Mouse (Mus musculus) forebrain, postnatal 0 days (tissue): ENCODE data around the gene Lrrc66. TPM values are rescaled to one million over a fixed set of nuclear protein-coding genes. Genes with fewer than 3 reads are reported as not detected.

Experiments used
- ATAC-seq: fragments of 200-750 bp; cut with Nextera tagmentation; 2 replicates; pipeline ENCODE4 v1.8.0; 2017; ENCODE audit warnings: mild to moderate bottlenecking, moderate library complexity
- DNase-seq: peaks from one replicate; pipeline ENCODE4 v3.0.0-alpha.2; 2015
- H3K27ac ChIP-seq: fragments of 300-500 bp; sonication (generic); 2 replicates; pipeline ENCODE4 v1.5.1; 2014; ENCODE audit warnings: low read depth, mild to moderate bottlenecking, antibody characterized with exemption, low read length, moderate library complexity, mixed read lengths
- H3K27me3 ChIP-seq: fragments of 300-500 bp; sonication (generic); 2 replicates; pipeline ENCODE4 v1.6.1; 2014; ENCODE audit warnings: mild to moderate bottlenecking, low read length, mixed read lengths; ENCODE audit not compliant: insufficient read depth
- H3K36me3 ChIP-seq: fragments of 300-500 bp; sonication (generic); 2 replicates; pipeline ENCODE4 v1.6.1; 2014; ENCODE audit warnings: mild to moderate bottlenecking, moderate library complexity; ENCODE audit not compliant: insufficient read depth
- H3K4me1 ChIP-seq: fragments of 300-500 bp; sonication (generic); 2 replicates; pipeline ENCODE4 v1.6.1; 2014; ENCODE audit warnings: antibody characterized with exemption; ENCODE audit not compliant: insufficient read depth
- H3K4me2 ChIP-seq: fragments of 300-500 bp; sonication (generic); 2 replicates; pipeline ENCODE4 v1.6.1; 2014; ENCODE audit warnings: low read depth, mild to moderate bottlenecking, moderate library complexity
- H3K4me3 ChIP-seq: fragments of 300-500 bp; sonication (generic); 2 replicates; pipeline ENCODE4 v1.5.1; 2014; ENCODE audit warnings: low read depth, low read length, mixed read lengths
- H3K9ac ChIP-seq: fragments of 300-500 bp; sonication (generic); 2 replicates; pipeline ENCODE4 v1.6.1; 2014; ENCODE audit warnings: mild to moderate bottlenecking
- H3K9me3 ChIP-seq: fragments of 300-500 bp; sonication (generic); 2 replicates; pipeline ENCODE4 v1.6.1; 2016; ENCODE audit warnings: low read length
- CTCF ChIP-seq: sonication (generic); IDR thresholded peaks from 2 replicates; pipeline ENCODE4 v1.5.1; 2016; ENCODE audit warnings: antibody characterized with exemption, control low read depth, low read depth
- WGBS: fragments of 180-500 bp; shearing (Covaris S2); extraction: QIAGEN DNeasy Blood & Tissue Kit; methylation state at CpG from one replicate; pipeline ENCODE4 v1.1.7; 2014; 5-methylcytosine and 5-hydroxymethylcytosine counted together
- polyA plus RNA-seq: library from polyadenylated mRNA; unstranded; fragments of >200 nt; fragmentation: Nextera tagmentation; extraction: Ambion mirVana; gene quantifications from 2 replicates; pipeline ENCODE4 v1.2.1, GENCODE M21; 2015
- total RNA-seq: library from RNA; depleted of rRNA; stranded (reverse); fragments of >200 nt; gene quantifications from 2 replicates; pipeline ENCODE4 v1.2.3, GENCODE M21; 2014

The Lrrc66 gene
- total and polyA plus RNA-seq, 2 experiments from 2014 or later, result 0.14 TPM; not detected in 1

DNA sequence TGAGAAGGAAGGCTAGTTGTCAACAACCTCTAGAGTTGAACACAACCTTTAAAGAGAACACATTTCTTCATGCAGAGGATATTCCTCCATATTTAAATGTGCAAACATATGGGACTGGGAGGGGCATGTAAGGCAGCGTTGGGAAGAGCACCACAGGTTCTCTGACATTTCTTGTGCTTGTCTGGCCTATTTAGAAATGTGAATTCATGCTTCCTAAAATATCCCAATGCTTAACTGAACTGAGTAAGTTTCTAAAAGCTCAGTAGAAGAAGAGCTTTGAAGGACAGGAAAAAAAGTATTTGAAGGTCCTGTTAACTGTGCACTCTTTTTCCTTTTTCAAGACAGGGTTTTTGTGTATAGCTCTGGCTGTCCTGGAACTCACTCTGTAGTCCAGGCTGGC lies 13.4 kb downstream of the Lrrc66 start:
- Histone ChIP-seq H3K4me2 (no peak overlapping the region), H3K4me3 (no peak overlapping the region), H3K4me1 (no peaks in the 10 kb centered on the region), H3K27me3 (no peaks in the 10 kb centered on the region), H3K27ac (no peak overlapping the region), H3K9ac (no peak overlapping the region), H3K36me3 (no peaks in the 10 kb centered on the region), H3K9me3 (no peaks in the 10 kb centered on the region)
- 51% methylated on average over 1 of the region's 1 CpGs for WGBS
- no peak for TF ChIP-seq CTCF
- DNase-seq, result no peak
- ATAC-seq, result no peak

DNA sequence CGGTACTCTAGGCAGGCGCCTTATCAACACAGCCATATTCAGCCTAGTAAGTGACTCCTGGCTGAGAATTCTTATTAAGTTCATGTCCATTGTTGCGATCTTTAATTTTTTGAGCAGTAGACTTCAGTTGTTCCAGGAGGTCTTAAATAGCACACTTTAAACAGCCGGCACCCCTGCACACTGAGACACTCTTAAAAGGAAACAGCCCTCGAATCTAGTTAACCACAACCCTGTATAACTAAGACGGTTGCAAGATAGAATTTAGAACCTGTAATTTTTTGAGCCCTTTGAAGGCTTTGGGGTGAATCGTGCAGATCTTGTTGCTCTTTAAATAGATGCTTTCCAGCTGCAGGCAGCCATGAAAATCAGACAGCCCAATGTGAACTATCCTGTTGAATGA lies 17.1 kb downstream of the Lrrc66 start:
- no peaks in the 10 kb centered on the region for H3K4me1 ChIP-seq
- no peak overlapping the region for H3K27ac ChIP-seq
- 73% methylated on average over 7 of the region's 7 CpGs for WGBS
- no peak for TF ChIP-seq CTCF
- H3K9me3 ChIP-seq, result no peaks in the 10 kb centered on the region
- DNase-seq (no peak), ATAC-seq (no peak)
- no peaks in the 10 kb centered on the region for H3K36me3 ChIP-seq
- H3K4me3 ChIP-seq, result no peak overlapping the region
- H3K27me3 ChIP-seq, result no peaks in the 10 kb centered on the region
- no peak overlapping the region for H3K9ac ChIP-seq
- no peak overlapping the region for H3K4me2 ChIP-seq

DNA sequence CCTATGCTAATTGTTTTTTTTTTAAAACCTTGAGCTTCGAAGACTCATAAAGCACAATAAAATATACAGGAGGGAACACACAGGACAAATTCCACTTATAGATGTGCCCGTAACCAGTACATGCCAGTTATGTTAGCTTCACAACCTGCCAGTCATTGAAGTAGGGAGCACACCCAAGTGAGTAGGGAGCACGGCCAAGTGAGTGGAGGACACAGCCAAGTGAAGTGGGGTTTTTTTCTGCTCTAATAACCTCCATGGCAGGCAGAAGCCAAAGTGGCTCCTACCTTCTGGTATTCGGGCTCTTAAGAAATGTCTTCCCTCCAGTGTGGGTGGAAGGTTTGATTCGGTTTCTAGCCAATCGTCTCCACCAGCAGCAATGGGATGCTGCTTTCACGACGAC lies 19.0 kb downstream of the Lrrc66 start:
- 91% methylated on average over 8 of the region's 8 CpGs for WGBS
- Histone ChIP-seq H3K36me3 (no peaks in the 10 kb centered on the region), H3K4me2 (no peak overlapping the region), H3K9ac (no peak overlapping the region), H3K27me3 (no peaks in the 10 kb centered on the region), H3K27ac (no peak overlapping the region), H3K4me1 (no peaks in the 10 kb centered on the region), H3K9me3 (no peaks in the 10 kb centered on the region), H3K4me3 (no peak overlapping the region)
- DNase-seq (no peak), ATAC-seq (no peak)
- no peak for TF ChIP-seq CTCF

DNA sequence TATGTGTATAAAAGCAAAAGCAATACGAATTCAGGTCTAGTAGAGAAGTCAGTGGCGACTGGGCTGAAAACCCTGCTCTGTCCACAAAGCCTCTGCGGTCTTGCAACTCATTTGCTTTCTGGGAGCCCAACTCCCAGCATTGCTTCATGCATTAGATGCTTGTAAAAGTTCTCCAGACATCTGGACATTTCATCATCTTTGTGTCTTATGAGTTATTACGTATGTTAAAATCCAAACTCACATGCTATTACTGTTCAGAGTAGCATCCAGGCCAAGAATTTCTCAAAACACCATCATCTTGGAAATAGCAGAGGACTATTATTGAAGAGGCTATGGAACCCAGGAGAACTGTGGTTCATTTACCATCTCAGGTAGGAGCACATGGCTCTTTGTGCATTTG lies 21.3 kb downstream of the Lrrc66 start:
- H3K4me1 ChIP-seq, result no peaks in the 10 kb centered on the region
- no peaks in the 10 kb centered on the region for H3K9me3 ChIP-seq
- WGBS, result 96% methylated on average over 4 of the region's 4 CpGs
- TF ChIP-seq CTCF, result no peak
- no peaks in the 10 kb centered on the region for H3K36me3 ChIP-seq
- ATAC-seq (no peak), DNase-seq (no peak)
- H3K9ac ChIP-seq, result no peak overlapping the region
- H3K4me2 ChIP-seq, result no peak overlapping the region
- no peaks in the 10 kb centered on the region for H3K27me3 ChIP-seq
- H3K4me3 ChIP-seq, result no peak overlapping the region
- H3K27ac ChIP-seq, result no peak overlapping the region

DNA sequence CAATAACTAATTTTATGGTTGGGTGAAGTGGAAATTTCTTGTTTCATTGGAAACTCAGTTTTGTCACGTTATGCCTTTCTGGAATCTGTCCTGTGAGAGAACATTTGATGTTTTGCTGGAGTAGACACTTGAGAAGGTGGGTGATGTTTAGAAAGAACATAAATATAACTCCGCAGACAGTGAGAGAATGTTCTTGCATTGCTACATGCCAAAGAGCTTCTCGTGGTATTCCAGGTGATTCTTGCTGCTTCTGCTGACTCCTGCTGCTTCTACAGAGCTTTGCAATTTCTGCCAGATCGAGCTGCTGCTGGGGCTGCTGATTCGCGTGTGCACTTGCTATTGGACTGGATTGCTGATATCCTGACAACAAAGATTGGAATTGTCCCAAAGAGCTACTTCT lies 27.4 kb downstream of the Lrrc66 start:
- Histone ChIP-seq H3K4me3 (no peak overlapping the region), H3K27me3 (no peaks in the 10 kb centered on the region), H3K36me3 (no peaks in the 10 kb centered on the region), H3K27ac (no peak overlapping the region), H3K4me1 (peaks cover 5% of the 10 kb centered on the region; the same call in 1 of the 2 replicates), H3K9me3 (no peaks in the 10 kb centered on the region), H3K4me2 (no peak overlapping the region), H3K9ac (no peak overlapping the region)
- 71% methylated on average over 6 of the region's 6 CpGs for WGBS
- ATAC-seq (no peak), DNase-seq (no peak)
- TF ChIP-seq CTCF, result no peak

DNA sequence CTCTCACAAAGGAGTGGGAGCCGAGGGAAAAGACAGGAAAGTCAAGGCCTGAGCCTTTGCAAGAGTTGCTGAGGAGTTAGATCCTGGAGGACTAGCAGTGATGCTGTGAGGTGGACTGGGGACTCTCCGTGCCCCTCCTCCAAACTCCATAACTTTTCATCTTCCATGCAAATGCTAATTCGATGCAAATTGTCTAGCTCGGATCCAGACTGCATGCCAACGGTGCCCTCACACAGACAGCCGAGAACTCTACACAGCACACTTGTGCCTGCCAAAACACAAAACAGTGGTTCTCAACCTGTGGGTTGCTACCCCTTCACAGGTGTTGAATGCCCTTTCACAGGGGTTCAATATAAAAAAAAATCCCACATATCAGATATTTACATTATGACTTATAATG lies 27.8 kb downstream of the Lrrc66 start:
- no peaks in the 10 kb centered on the region for H3K9me3 ChIP-seq
- no peak overlapping the region for H3K4me2 ChIP-seq
- no peak overlapping the region for H3K27ac ChIP-seq
- no peak for ATAC-seq
- 50% methylated on average over 6 of the region's 6 CpGs for WGBS
- DNase-seq, result no peak
- no peaks in the 10 kb centered on the region for H3K27me3 ChIP-seq
- H3K9ac ChIP-seq, result no peak overlapping the region
- no peak for TF ChIP-seq CTCF
- peaks cover 6% of the 10 kb centered on the region; the same call in 1 of the 2 replicates for H3K4me1 ChIP-seq
- H3K4me3 ChIP-seq, result no peak overlapping the region
- H3K36me3 ChIP-seq, result no peaks in the 10 kb centered on the region

DNA sequence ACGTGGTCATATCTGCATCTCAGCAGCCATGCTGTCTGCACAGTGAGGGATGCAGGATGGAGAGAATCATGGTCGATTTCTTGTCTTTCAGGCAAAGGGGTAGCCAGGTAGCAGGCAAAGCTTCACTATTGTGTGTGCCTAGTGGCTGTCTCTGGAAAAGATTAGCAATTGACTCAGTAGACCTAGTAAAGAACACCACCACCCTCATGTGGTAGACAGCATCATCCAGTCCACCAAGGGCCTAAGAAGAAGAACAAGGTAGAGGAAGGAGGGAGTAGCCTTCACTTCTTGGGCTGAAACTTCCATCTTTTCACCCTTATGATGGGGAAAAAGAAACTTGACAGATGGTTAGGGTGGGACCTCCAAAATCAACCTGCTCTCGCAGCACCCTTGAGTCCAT lies 29.5 kb downstream of the Lrrc66 start:
- no peak for ATAC-seq
- no peak for DNase-seq
- peak; percentile 19; the same call in 1 of the 2 replicates for TF ChIP-seq CTCF
- Histone ChIP-seq H3K4me2 (no peak overlapping the region), H3K9ac (no peak overlapping the region), H3K27me3 (no peaks in the 10 kb centered on the region), H3K36me3 (no peaks in the 10 kb centered on the region), H3K4me1 (peaks cover 6% of the 10 kb centered on the region; the same call in 1 of the 2 replicates), H3K9me3 (no peaks in the 10 kb centered on the region), H3K4me3 (no peak overlapping the region), H3K27ac (no peak overlapping the region)
- 77% methylated on average over 3 of the region's 3 CpGs for WGBS

DNA sequence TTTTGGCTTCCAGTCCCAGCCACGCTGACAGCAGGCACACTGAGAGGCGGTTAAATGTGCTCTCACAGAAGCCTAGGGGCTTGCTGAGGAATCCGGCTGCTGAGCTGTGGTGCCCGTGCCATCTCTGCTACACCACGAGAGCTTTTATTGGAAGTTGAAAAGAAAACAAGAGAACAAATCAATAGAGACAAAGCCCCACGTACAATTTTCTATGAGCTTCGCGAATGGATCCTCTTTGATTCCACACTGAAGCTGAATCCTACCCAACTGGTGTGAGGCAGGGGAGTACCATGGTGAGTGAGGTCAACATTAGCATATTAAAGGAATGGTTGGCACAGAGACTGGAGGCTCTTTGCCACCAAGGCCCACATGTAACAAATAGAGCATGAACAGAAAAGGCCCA lies 31.0 kb downstream of the Lrrc66 start:
- Histone ChIP-seq H3K4me3 (no peak overlapping the region), H3K4me1 (peaks cover 6% of the 10 kb centered on the region; the same call in 1 of the 2 replicates), H3K27ac (peak overlapping the region; percentile 9; the same call in 1 of the 2 replicates), H3K9me3 (no peaks in the 10 kb centered on the region), H3K36me3 (no peaks in the 10 kb centered on the region), H3K9ac (no peak overlapping the region), H3K4me2 (no peak overlapping the region), H3K27me3 (no peaks in the 10 kb centered on the region)
- TF ChIP-seq CTCF, result no peak
- 20% methylated on average over 8 of the region's 8 CpGs for WGBS
- peak; percentile 63 for DNase-seq
- peak; percentile 87 for ATAC-seq
